Mouse (Mus musculus): ENCODE data around the gene Hamp2. TPM values are rescaled to one million over a fixed set of nuclear protein-coding genes. Genes with fewer than 3 reads are reported as not detected.

Hamp2 gene
- polyA plus RNA-seq, 1 experiment: not detected

DNA sequence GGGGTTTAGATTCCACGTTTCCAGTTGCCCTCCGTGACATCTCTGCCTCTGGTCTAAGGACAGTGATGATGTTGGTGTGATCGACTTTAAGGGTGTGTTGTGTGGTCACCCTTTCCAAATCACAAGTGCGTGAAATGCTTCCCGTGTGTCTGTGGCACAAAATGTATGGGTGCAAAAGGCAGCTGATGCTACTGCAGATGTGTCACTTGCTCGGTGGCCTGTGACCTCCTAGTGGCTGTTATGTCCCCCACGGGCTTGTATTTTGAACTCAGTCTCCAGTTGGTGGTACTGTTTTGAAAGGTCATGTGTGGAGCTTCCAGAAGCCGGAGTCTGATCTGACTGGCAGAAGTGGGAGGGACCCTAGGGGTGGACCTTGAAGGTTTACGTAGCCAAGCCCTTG is 32.7 kb downstream of the Hamp2 start:
- no peak overlapping the region for H3ac ChIP-seq (ENCODE audit: control insufficient read depth, insufficient read length)
- H3K27me3 ChIP-seq (ENCODE audit: control insufficient read depth, insufficient read depth, insufficient read length): peaks cover 6% of the 10 kb centered on the region
- no peak overlapping the region for H3K4me2 ChIP-seq (ENCODE audit: low read depth)
- H3K4me3 ChIP-seq: no peak overlapping the region
- H3K79me2 ChIP-seq (ENCODE audit: control insufficient read depth, insufficient read depth): no peaks in the 10 kb centered on the region
- TF ChIP-seq POLR2A (IDR thresholded peaks at IDR 0.05; ENCODE audit: insufficient read length, low read depth) (no peak), MAX (IDR thresholded peaks at IDR 0.05; ENCODE audit: low read depth) (no peak), MYOG (IDR thresholded peaks at IDR 0.05; ENCODE audit: control insufficient read depth in 1 of 3, insufficient read depth in 1 of 3, insufficient read length in 2 of 3, low read depth in 2 of 3) (no peak), MYOD1 (IDR thresholded peaks at IDR 0.05; ENCODE audit: control insufficient read depth in 1 of 3, insufficient read length in 2 of 3, low read depth in 2 of 3) (no peak)
- no peaks in the 10 kb centered on the region for H3K36me3 ChIP-seq (ENCODE audit: control insufficient read depth, insufficient read depth)

DNA sequence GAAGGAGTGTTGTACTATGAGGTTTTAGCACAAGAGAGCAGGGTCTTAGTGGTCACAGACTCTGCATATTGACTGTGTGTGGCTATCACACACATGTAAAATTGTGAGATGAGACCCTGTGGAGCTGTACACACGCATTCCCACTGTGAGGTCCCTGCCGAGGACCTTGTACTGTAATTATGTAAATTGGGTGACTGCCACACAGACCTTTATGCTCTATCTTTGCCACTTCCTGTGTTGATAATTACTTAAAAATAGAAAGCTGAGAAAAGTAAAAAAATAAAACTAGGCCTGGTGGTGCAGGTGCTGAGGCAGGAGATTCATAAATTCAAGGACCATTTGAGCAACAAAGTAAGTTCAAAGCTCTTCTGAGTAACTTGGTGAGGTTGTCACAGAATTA is 33.8 kb downstream of the Hamp2 start:
- H3ac ChIP-seq (ENCODE audit: control insufficient read depth, insufficient read length): no peak overlapping the region
- TF ChIP-seq USF1 (IDR thresholded peaks at IDR 0.05; ENCODE audit: low read depth): no peak
- no peak for TF ChIP-seq REST (IDR thresholded peaks at IDR 0.05; ENCODE audit: insufficient read depth, insufficient read length)
- no peak for TF ChIP-seq E2F4 (IDR thresholded peaks at IDR 0.05; ENCODE audit: insufficient read depth)
- no peak for TF ChIP-seq MYOG (IDR thresholded peaks at IDR 0.05; ENCODE audit: control insufficient read depth in 1 of 3, insufficient read depth in 1 of 3, insufficient read length in 2 of 3, low read depth in 2 of 3)
- no peak for TF ChIP-seq SRF (IDR thresholded peaks at IDR 0.05; ENCODE audit: control insufficient read depth, insufficient read length, low read depth)
- TF ChIP-seq TCF12 (IDR thresholded peaks at IDR 0.05; ENCODE audit: insufficient read depth, poor library complexity, severe bottlenecking): no peak
- TF ChIP-seq POLR2A (IDR thresholded peaks at IDR 0.05; ENCODE audit: insufficient read length, low read depth): no peak
- TF ChIP-seq CEBPB (IDR thresholded peaks at IDR 0.05; ENCODE audit: insufficient read depth, poor library complexity, severe bottlenecking): no peak
- H3K4me3 ChIP-seq: no peak overlapping the region

DNA sequence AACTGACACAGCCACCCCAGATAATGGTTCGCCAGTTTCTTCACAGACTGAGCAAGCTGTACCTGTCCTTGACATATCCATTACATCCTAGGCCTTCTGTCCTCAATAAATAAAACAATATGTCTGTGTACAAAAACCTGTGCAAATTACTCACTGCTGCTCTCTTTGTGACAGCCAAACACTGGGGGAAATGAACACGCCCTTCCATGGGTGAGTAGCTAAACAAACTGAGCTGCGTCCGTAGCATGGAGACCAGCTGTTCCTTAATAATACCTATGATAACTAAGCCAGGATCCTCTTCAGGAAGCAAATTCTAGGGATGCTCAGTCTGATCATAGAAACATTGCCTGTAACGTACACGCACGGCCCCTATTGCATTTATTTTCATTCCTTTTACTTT is 35.7 kb downstream of the Hamp2 start:
- Histone ChIP-seq H3K4me3 (no peak overlapping the region), H3K79me2 (ENCODE audit: control insufficient read depth, insufficient read depth) (no peaks in the 10 kb centered on the region), H3K27me3 (ENCODE audit: control insufficient read depth, insufficient read depth, insufficient read length) (peaks cover 6% of the 10 kb centered on the region), H3K4me2 (ENCODE audit: low read depth) (no peak overlapping the region), H3ac (ENCODE audit: control insufficient read depth, insufficient read length) (no peak overlapping the region), H3K36me3 (ENCODE audit: control insufficient read depth, insufficient read depth) (no peaks in the 10 kb centered on the region)
- TF ChIP-seq SRF (IDR thresholded peaks at IDR 0.05; ENCODE audit: control insufficient read depth, insufficient read length, low read depth) (no peak), TCF12 (IDR thresholded peaks at IDR 0.05; ENCODE audit: insufficient read depth, poor library complexity, severe bottlenecking) (no peak), MYOD1 (IDR thresholded peaks at IDR 0.05; ENCODE audit: control insufficient read depth in 1 of 3, insufficient read length in 2 of 3, low read depth in 2 of 3) (no peak), TCF3 (IDR thresholded peaks at IDR 0.05; ENCODE audit: insufficient read length, low read depth) (no peak), REST (IDR thresholded peaks at IDR 0.05; ENCODE audit: insufficient read depth, insufficient read length) (no peak), USF1 (IDR thresholded peaks at IDR 0.05; ENCODE audit: low read depth) (no peak), POLR2AphosphoS2 (IDR thresholded peaks at IDR 0.05; ENCODE audit: insufficient read length, low read depth) (no peak), MAX (IDR thresholded peaks at IDR 0.05; ENCODE audit: low read depth) (no peak), E2F4 (IDR thresholded peaks at IDR 0.05; ENCODE audit: insufficient read depth) (no peak), MYOG (IDR thresholded peaks at IDR 0.05; ENCODE audit: control insufficient read depth in 1 of 3, insufficient read depth in 1 of 3, insufficient read length in 2 of 3, low read depth in 2 of 3) (no peak), CEBPB (IDR thresholded peaks at IDR 0.05; ENCODE audit: insufficient read depth, poor library complexity, severe bottlenecking) (no peak), POLR2A (IDR thresholded peaks at IDR 0.05; ENCODE audit: insufficient read length, low read depth) (no peak)

More for the DNA sequence above, 33.8 kb downstream of the Hamp2 start:
- H3K79me2 ChIP-seq (ENCODE audit: control insufficient read depth, insufficient read depth): no peaks in the 10 kb centered on the region
- H3K36me3 ChIP-seq (ENCODE audit: control insufficient read depth, insufficient read depth): no peaks in the 10 kb centered on the region
- no peak overlapping the region for H3K4me2 ChIP-seq (ENCODE audit: low read depth)
- H3K27me3 ChIP-seq (ENCODE audit: control insufficient read depth, insufficient read depth, insufficient read length): peaks cover 6% of the 10 kb centered on the region

DNA sequence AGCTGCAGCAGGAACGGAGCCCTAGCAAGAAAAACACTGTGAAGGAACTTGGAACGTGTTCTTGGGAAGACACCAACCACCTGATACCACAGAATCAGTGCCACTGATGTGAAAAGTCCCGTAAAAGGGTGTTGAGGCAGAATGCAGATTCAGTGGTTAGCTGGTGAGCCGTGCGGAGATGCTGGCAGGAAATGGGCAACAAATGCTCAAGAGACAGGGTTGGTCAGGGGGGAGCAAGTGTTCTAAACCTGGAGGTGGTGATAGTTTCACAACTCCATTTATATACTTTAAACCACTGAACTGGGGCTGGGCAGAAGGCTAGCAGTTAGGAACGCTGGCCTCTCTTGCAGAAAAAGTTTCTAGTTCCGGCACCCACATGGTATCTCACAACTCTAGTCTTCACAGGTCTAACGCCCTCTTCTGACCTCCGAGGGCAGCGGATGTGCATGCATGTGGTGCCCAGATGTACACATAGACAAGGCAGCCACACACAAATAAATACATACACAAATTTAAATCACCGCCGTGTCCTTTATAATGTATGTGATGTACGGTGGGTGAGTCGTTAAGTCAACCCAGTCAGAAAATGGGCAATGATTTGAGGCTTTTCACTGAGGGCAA is 36.8 kb downstream of the Hamp2 start:
- H3K4me3 ChIP-seq: no peak overlapping the region
- peaks cover 6% of the 10 kb centered on the region for H3K27me3 ChIP-seq (ENCODE audit: control insufficient read depth, insufficient read depth, insufficient read length)
- no peak overlapping the region for H3K4me2 ChIP-seq (ENCODE audit: low read depth)
- H3ac ChIP-seq (ENCODE audit: control insufficient read depth, insufficient read length): no peak overlapping the region
- TF ChIP-seq MAX (IDR thresholded peaks at IDR 0.05; ENCODE audit: low read depth) (no peak), CEBPB (IDR thresholded peaks at IDR 0.05; ENCODE audit: insufficient read depth, poor library complexity, severe bottlenecking) (no peak), MYOD1 (IDR thresholded peaks at IDR 0.05; ENCODE audit: control insufficient read depth in 1 of 3, insufficient read length in 2 of 3, low read depth in 2 of 3) (no peak), REST (IDR thresholded peaks at IDR 0.05; ENCODE audit: insufficient read depth, insufficient read length) (no peak)
- H3K79me2 ChIP-seq (ENCODE audit: control insufficient read depth, insufficient read depth): no peaks in the 10 kb centered on the region
- H3K36me3 ChIP-seq (ENCODE audit: control insufficient read depth, insufficient read depth): no peaks in the 10 kb centered on the region

DNA sequence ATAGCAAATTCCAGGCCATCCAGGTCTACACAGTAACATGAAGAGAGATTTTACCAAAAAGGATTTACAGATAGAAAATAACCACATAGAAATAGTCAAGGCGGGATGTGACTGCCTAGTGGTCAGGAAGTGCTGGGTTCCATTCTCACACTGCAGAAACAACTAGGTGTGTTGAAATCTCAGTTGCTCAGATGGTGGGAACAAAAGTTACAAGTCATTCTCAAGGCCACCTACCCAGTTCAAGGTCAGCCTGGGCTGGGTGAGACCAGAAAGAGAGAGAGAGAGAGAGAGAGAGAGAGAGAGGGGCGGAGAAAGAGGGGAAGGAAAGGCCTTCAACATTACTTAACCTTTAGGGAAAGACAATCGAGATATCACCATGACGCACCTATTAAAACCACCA is 37.6 kb downstream of the Hamp2 start:
- no peaks in the 10 kb centered on the region for H3K36me3 ChIP-seq (ENCODE audit: control insufficient read depth, insufficient read depth)
- no peak overlapping the region for H3K4me3 ChIP-seq
- no peaks in the 10 kb centered on the region for H3K79me2 ChIP-seq (ENCODE audit: control insufficient read depth, insufficient read depth)
- peaks cover 6% of the 10 kb centered on the region for H3K27me3 ChIP-seq (ENCODE audit: control insufficient read depth, insufficient read depth, insufficient read length)
- TF ChIP-seq POLR2A (IDR thresholded peaks at IDR 0.05; ENCODE audit: insufficient read length, low read depth) (no peak), CEBPB (IDR thresholded peaks at IDR 0.05; ENCODE audit: insufficient read depth, poor library complexity, severe bottlenecking) (no peak), MYOD1 (IDR thresholded peaks at IDR 0.05; ENCODE audit: control insufficient read depth in 1 of 3, insufficient read length in 2 of 3, low read depth in 2 of 3) (no peak), E2F4 (IDR thresholded peaks at IDR 0.05; ENCODE audit: insufficient read depth) (no peak), USF1 (IDR thresholded peaks at IDR 0.05; ENCODE audit: low read depth) (no peak), MYOG (IDR thresholded peaks at IDR 0.05; ENCODE audit: control insufficient read depth in 1 of 3, insufficient read depth in 1 of 3, insufficient read length in 2 of 3, low read depth in 2 of 3) (no peak), MAX (IDR thresholded peaks at IDR 0.05; ENCODE audit: low read depth) (no peak), REST (IDR thresholded peaks at IDR 0.05; ENCODE audit: insufficient read depth, insufficient read length) (no peak)
- H3ac ChIP-seq (ENCODE audit: control insufficient read depth, insufficient read length): no peak overlapping the region
- H3K4me2 ChIP-seq (ENCODE audit: low read depth): no peak overlapping the region

Data from myocyte (in vitro differentiated cells).